Mouse (Mus musculus): ENCODE results near the gene Dnah2.

Dnah2 gene

DNA sequence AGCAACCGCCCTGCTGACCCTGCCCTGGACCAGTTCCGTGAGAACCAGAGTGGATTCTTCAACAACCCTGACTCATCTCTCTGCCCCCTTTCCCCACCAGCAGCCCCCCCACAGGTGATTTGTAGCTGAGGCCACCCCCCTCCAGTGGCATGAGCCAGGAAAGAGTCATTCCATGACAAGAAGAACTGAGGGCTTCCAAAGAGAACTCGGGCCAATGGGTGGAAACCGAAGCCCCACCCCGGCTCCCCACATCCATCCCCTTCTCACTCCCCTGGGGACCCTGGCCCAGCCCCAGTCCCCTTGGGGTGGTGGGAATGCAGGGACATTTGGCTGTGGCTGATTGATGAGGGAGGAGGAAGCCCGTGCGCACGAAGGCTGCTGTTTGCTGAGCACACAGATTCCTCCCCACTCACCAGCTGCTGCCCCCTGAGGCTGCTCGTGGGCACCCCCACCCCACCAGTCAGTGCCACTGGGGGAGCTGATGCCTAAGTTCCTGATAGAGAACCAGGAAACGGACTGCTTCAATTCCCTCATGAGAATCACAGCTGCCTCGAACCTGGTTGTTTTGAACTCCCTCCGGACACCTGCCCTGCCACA, at the start of gene Dnah2:
Gene Dnah2 (minus strand): TSS at position 51 of the 597 bp plus-strand sequence.
- ATAC-seq (ENCODE audit: low TSS enrichment): no peak

DNA sequence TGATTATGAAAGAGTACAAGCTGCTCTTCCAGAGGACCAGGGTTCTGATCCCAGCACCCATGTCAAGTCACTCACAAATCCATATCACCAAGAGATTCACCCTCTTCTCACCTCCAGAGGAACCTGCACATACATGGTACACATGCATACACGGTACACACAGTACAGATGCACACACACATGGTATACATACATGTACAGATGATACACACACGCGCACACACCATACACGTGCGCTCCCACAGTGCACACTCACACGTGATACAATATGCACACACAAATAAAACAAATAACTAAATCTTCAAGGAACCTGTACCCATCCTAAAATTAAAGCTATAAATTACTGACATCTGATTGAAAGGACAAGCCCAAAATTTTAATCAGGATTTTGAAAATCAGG, 45.9 kb upstream of the Dnah2 start:
- no peak for ATAC-seq (ENCODE audit: low TSS enrichment)

DNA sequence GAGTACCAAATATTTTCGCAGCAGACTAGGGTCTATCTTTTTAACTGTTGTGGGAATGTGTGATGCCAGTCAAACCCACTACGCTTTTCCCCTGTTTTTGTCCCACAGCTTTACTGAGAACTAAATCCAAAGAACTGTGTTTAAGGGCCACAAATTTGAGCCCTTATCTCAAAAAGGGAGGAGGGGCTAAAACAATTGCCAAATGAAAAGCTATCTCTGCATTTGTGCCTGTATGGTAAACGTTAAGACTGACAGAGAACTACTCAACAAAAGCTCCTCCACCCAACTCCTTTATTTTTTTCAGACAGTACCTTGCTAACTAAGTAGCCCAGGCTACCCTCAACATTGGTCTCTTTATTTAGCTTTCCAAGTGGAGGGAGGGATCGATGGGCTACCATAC, 43.9 kb upstream of the Dnah2 start:
- no peak for ATAC-seq (ENCODE audit: low TSS enrichment)

DNA sequence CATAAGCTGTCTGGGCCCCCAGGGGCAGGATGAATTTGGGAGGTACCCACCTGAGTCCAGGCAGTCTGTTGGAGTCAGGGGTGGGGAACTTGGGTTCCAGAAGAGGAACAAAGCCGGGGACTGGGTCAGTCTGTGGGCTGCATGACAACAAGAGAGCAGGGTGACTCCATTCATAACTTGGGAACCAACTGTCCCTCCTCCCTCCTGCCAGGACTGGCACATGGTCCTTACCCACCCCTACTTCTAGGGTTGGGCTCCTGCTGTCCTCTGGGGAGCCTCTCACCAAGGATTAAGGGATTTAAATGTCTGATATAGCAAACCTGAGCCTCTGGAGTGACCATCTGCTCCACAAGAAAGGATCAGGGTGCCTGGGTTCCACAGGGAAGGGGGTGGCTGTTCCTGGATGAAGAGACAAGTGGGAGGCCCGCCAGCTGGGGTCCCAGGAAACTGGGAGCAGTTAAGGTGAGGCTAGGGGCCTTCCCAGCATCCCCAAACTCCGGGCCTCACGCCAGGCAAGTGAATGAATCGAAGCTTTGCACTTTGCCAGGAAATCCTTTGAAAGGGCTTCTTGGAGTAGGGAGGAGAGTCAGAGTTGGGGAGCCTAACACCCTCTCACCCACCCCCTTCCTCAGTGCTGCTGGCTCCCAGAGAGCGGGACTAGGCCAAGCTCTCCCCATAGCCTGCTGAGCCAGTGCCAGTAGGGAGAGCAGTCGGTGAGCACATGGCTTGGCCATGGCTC, 43.2 kb upstream of the Dnah2 start:
- peak; percentile 69 for ATAC-seq (ENCODE audit: low TSS enrichment)

DNA sequence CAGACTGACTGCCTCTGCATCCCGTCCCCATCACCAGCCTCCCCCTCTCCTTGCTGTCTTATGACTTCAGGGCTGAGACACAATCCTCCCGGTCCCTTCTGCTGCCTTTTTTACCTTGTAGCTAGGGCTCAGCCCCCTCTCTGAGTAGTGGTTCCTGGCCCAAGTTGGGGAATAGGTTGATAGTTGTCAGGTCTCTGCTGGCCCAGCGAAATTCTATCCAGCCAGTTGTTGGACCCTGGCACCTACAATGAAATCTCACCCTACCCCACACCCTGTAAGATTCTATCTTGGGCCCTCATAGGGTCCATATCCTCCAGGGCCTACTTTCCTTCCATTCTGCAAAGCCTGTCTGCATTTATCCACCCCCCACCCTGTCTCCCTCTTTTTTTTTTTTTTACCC, 42.5 kb upstream of the Dnah2 start:
- ATAC-seq (ENCODE audit: low TSS enrichment): no peak

DNA sequence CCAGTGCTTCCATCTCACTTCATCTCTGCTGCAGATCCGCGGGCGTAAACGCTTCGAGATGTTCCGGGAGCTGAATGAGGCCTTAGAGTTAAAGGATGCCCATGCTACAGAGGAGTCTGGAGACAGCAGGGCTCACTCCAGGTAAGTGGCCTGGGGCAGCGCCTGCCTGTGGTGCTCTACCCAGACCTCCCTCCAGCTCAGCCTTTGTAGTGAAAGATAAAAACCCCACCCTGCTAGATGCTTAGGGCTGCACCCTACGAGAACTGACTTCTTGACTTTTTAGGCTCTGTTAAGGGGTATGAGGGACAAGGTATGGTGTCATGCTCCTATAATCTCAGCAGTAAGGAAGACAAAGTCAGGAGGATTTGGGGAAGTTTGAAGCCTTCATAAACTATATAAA, 41.7 kb upstream of the Dnah2 start:
- no peak for ATAC-seq (ENCODE audit: low TSS enrichment)

DNA sequence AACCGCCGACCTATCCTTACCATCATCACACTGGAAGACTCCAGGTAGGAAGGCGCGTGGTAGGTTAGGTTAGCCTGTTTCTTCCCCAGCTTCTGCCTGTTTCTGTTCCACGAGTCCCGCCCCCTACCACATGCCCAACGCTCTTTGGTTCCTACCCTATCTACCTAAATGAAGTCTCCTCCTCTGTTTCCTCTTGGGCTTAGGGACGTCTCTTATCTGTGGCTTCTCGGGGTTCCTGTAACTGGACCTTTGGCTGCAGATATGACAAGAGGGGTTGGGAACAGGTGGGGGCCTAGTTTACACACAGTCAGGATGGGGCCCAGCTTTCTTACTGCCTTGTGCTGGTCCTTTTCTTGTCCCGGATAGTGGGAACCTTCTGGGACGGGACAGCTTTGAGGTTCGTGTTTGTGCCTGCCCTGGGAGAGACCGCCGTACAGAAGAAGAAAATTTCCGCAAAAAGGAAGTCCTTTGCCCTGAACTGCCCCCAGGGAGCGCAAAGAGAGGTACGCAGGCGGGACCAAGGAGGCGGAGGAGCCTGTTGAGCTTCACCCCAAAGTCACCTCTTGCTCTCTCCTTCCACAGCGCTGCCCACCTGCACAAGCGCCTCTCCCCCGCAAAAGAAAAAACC, 40.4 kb upstream of the Dnah2 start:
- no peak for ATAC-seq (ENCODE audit: low TSS enrichment)

DNA sequence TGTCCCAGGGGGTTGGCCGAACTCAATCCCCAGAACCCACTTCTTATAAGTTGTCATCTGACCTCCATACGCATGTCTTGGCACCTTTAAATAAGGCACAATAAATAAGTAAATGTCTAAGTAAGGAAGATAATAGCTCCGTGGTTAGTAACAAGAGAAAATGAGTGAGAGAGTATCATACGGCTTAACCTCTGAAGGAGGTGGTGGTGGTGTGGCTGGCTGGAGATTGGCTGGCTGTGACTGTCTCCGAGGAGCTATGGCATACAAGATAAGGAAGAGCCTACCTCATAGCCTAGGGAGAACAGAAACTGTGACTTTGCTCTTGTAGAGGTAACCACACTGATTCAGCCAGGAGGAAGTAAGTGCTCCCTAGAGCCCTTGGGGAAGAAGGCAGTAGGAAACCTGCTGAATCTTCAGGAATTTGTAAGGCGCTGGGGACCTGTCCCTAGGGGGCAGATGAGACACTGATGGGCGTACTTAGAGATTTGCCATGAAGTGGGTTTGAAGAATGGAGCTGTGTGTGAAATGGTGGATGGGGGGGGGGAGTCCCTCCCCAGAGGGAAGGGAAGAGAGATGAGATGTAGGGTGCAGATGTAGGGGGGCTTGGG, 36.9 kb upstream of the Dnah2 start:
- no peak for ATAC-seq (ENCODE audit: low TSS enrichment)

DNA sequence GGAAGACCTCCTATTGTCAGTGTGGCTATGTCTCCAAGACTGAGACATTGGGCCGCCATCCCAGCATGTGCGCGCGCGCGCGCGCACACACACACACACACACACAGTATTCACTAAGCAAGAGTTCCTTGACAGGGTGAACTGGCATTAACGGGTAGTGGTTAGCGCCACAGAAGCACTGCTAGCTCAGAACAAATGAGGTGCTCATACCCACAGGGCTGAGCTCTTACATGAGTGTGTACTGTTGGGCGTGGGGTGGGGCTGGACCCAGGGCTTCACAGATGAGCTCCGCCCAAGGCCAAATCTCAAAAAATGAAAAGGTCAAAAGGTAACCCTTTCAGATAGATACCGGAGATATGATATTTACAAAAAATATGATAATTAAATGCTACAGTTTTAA, 36.0 kb upstream of the Dnah2 start:
- no peak for ATAC-seq (ENCODE audit: low TSS enrichment)

DNA sequence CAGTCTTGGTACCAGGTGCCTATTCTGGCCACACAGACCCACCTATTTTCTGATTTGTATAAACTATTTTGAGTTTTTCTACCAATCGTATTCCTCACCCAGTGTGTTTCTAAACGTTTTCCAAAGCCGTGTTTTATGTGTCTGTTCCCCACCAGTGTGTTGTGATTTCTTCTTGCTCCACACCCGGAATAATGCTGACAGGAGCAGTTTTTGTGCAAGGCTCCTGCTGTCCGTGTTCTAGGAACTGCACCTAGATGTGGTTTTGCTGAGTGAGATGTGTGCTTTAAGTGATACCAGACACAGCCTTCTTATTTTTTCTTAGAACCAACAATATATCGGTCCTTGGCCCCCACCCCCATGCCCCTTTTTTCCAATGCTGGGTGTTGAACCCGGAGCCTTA, 35.1 kb upstream of the Dnah2 start:
- no peak for ATAC-seq (ENCODE audit: low TSS enrichment)

DNA sequence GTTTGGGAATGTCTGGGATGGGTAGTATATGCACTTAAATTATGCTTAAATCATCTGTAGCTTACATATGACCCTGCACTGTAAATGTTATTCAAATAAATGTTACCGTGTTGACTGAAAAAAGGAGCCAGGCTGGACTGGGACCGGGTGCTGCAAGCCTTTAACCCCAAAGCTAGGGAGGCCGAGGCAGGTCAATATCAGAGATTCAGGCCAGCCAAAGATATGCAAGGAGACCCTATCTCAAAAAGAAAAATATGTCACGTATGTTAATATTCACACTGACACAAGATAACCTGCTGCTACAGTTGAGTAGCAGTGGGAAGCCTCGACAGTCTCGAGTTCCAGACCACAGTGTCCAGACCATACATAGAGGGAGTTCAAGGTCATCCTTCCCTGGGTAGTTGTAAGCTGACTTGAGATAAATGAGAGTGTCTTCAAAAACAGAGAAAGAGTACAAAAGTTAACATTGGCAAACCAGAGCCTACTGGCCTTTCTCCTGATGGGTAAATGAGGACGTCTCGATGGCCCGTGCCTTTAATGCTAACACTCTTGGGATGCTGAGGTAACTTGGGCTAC, 33.4 kb upstream of the Dnah2 start:
- no peak for ATAC-seq (ENCODE audit: low TSS enrichment)

DNA sequence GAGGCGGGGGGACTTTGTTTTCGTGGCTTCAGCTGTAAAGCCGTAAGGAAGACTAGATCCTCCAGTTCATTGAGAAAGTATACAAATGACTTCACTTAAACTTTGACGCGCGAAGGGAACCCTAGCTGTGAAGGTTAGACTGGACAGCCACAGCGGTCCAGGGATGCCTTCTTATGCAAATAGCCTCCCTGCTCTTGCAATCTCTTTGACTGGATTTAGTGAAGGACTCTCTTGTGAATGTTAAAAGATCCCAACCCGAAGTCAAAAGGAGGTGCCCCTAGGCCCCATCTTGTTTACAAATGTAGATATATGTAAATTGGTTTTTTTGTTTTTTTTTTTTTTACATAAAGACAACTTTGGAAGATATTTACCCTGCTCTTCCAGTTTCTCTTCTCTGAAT, 32.9 kb upstream of the Dnah2 start:
- no peak for ATAC-seq (ENCODE audit: low TSS enrichment)

DNA sequence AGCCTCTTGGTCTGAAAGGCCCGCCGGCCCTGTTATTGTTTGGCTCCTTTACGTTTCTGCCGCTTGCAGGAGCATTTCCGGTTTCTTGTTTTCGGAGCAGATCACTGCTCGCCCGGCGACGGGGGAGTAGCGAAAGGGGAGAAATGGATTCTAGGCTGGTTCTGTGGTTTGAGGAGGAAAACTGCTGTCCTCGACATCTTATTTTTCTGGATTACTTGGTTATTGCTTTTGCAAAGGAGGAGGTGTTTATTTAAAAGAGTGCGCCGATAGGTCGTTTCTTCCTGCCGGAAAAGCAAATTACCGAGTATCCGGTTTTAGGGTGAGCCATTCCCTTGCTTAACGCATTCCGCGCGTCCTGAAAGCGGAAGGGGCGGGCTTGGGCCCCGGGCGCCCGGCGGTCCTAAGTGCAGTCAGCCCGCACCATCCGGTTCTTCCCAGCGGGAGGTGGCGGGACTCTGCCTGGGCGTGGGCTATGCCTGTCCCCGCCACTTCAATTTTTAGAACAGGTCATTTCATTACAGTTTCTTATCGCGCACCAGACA, 32.3 kb upstream of the Dnah2 start:
- peak; percentile 81 for ATAC-seq (ENCODE audit: low TSS enrichment)

DNA sequence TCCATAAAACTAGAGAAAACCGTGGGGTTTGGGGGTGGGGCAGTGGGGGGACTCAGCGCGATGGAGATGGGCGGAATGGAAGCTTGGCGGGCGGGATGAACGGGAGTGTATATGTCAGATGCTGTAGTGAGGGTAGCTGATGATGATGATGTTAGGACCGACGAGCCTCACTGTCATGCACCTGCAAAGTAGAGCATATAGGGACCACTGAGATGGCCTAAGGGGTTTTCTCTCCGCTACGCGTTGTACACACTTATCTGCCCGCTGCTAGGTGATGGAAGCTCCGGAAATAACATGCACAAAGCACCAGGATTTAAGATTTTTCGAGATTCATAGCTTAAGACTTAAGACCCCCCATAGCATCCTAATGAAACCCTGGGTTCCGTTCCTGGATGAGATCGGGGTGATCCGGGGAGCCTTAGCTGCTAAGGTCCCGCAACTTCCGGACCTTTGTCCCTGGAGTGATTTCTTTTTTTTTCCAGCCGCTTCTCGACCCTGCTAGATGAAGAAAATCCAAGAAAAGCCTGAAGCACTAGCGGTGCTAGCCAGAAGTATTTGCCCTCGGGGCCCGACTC, 31.7 kb upstream of the Dnah2 start:
- no peak for ATAC-seq (ENCODE audit: low TSS enrichment)

DNA sequence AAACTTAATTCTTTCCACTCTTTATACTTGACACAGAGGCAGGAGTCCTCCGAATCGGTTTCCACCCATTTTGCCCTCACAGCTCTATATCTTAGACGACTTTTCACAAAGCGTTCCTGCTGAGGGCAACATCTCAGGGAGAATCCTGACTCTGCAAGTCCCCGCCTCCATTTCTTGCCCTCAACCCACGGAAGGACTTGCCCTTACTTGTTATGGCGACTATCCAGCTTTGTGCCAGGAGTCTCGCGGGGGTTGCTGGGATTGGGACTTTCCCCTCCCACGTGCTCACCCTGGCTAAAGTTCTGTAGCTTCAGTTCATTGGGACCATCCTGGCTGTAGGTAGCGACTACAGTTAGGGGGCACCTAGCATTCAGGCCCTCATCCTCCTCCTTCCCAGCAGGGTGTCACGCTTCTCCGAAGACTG, 31.2 kb upstream of the Dnah2 start, which contains the start of the genes Wrap53 and Trp53:
Gene Wrap53 (minus strand): TSS at position 165 of the 424 bp plus-strand sequence.
Gene Trp53 (plus strand): TSS at position 269 of the 424 bp plus-strand sequence.
- peak; percentile 24; the same call in 1 of the 2 replicates for ATAC-seq (ENCODE audit: low TSS enrichment)

DNA sequence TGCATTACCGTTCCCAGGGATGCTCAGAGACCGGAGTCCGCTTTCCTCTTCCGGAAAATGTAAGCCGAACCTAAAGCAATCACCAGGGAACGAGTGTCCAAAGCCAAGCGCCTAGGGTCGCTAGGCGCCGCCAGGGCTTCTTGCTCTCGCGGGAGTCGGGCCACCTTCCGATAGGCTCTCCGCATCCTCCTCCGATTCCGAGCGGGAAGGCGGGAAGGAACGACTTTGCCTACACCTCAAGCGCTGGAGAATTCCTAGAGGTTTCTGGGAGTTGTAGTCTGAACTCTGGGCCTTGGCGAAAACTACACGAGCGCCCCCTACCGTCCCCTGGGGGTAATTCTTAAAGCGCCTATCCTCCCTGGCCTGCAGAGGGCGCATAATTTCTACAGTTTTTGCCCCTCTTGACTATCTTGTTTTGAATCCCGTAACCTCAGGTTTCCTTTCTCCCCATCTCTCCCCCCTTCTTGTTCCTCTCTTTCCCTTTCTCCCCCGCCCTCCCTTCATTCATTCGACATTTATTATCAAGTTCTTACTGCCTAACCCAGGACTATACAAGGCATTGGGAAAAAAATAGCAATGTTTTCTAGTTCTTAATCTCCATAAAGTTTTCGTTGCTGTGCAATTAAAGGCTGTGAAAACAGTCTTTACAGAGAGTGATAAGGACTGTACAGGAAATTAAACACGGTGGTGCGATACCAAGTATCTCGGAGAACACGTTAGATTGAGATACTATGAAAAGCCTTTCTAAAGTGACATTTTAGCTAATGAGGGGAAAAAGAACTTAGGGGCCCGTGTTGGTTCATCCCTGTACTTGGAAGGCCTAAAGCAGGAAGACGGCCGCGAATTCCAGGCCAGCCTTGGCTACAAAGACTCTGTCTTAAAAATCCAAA, 30.5 kb upstream of the Dnah2 start:
- ATAC-seq (ENCODE audit: low TSS enrichment): peak; percentile 89

DNA sequence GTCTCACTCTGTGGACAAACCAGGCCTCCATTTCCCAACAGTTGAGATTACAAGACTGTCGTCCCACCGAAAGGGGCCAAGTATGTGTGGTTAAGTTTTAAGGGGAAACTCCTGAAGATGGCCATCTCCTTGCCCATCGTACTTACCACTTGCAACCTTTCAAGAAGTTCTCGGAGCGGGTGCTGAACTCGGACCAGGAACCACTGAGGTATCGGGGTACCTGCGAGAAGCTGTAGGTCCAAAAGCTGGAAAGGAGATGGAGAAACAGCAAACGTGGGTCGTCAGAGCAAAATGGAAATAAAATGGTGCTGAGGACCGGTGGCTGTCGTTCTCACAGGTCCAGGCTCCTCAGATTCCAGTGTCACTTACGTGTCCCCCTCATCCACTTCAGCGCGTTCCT, 29.4 kb upstream of the Dnah2 start:
- no peak for ATAC-seq (ENCODE audit: low TSS enrichment)

DNA sequence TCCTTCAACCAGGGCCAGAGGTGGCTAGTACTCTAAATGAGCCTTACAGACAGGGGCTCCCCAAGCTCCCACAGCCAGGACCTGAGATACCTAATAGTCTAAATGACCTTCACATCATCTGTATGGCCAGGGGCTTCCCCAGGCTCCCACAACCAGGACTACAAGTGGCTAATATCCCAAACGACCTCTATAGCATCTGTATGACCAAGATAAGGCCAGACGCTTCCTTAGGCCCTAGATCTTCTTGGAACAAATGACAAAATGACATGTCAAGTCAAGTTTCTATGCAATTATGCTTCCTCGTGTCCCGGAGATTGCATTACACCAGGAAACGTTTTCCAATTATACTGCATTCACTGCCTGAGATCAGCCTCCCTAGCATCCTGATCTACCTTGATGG, 27.4 kb upstream of the Dnah2 start:
- ATAC-seq (ENCODE audit: low TSS enrichment): no peak

DNA sequence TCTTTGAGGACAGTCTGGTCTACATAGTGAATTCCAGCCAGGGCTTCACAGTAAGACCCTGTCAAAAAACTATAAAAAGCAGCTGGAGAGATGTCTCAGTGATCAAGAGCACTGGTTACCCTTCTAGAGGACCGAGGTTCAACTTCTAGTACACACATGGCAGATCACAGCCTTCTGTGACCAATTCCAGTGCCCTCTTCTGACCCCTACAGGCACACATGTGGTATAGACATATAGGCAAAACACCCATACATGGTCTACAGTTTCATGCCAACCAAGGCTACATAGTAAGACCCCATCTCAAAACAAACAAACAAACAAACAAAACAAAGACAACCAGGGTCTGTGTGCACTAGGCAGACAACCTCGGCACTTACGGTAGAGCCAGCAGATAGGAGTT, 26.3 kb upstream of the Dnah2 start:
- ATAC-seq (ENCODE audit: low TSS enrichment): no peak

DNA sequence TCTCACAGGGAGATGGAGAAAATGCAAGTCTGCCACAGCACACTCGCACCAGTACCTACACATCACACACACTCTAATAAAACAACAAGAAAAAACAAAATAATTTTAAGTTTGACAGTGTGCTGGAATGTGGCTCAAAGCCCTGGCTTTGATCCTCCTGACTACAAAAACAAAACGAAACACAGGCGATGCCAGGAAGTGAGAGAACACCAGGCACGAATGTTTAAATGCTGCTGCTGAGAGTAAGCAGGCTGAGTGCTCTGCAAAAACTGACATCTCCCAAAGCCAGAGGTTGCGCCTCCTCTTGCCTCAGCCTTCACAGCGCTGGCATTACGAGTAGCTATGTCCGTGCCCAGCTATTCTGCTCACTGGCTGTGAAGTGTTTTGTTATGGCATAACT, 16.2 kb upstream of the Dnah2 start:
- ATAC-seq (ENCODE audit: low TSS enrichment): no peak

DNA sequence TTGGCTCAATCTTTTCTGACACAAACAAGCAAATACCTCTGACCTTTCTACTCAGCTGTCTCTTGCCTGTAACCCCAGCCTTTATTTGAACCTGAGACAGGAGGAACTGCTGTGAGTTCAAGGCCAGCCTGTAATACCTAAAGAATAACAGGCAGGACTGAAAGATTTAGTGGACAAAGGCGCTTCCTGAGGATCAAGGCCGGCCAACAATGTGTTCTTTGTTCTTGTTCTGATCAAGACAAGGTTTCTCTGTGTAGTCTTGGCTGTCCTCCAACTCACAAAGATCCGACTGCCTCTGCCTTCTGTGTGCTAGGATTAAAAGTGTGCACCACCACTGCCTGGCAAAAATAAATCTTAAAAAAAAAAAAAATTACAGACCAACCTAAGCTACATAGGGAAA, 15.5 kb upstream of the Dnah2 start:
- ATAC-seq (ENCODE audit: low TSS enrichment): no peak
